Mouse (Mus musculus): ENCODE measurements around the gene 2210016L21Rik. TPM values are rescaled to one million over a fixed set of nuclear protein-coding genes. Genes with fewer than 3 reads are reported as not detected.
"Not testable (repeated sequence)": the region's sequence is repeated elsewhere in the genome, so short reads cannot be mapped to it uniquely, and the experiment has no call there.

The 2210016L21Rik gene
- polyA plus RNA-seq, 1 experiment from 2014 or later = 50.7 TPM

- 78% methylated on average over 1 of the region's 1 CpGs for WGBS
- no peaks in the 10 kb centered on the region for H3K27me3 ChIP-seq (ENCODE audit: control insufficient read depth, insufficient read depth, low read length)
- H3K4me1 ChIP-seq (ENCODE audit: control insufficient read depth, insufficient read depth, low read length) = no peaks in the 10 kb centered on the region
- no peak for ATAC-seq (replicated peaks; ENCODE audit: insufficient number of reproducible peaks, low FRiP score, low TSS enrichment, low read depth)
- no peak overlapping the region for H3K4me3 ChIP-seq (ENCODE audit: low read depth, low read length)
- H3K9ac ChIP-seq (replicated peaks; ENCODE audit: low read length) = no peak overlapping the region
- no peaks in the 10 kb centered on the region for H3K36me3 ChIP-seq (replicated peaks; ENCODE audit: control insufficient read depth, insufficient read depth, low read depth, low read length)
- H3K9me3 ChIP-seq (replicated peaks; ENCODE audit: control insufficient read depth, low read length) = no peaks in the 10 kb centered on the region
- no peak for DNase-seq (ENCODE audit: low spot score)
- H3K27ac ChIP-seq (replicated peaks; ENCODE audit: low read depth, low read length) = no peak overlapping the region
- H3K4me2 ChIP-seq (ENCODE audit: low read depth, low read length) = no peak overlapping the region
Measured at GRCm38 (mm10) chr5:114926153-114926684, 15.7 kb upstream of the 2210016L21Rik start.

- H3K4me1 ChIP-seq (ENCODE audit: control insufficient read depth, insufficient read depth, low read length) = no peaks in the 10 kb centered on the region
- DNase-seq (ENCODE audit: low spot score) (no peak), ATAC-seq (replicated peaks; ENCODE audit: insufficient number of reproducible peaks, low FRiP score, low TSS enrichment, low read depth) (no peak)
- H3K27ac ChIP-seq (replicated peaks; ENCODE audit: low read depth, low read length) = no peak overlapping the region
- H3K36me3 ChIP-seq (replicated peaks; ENCODE audit: control insufficient read depth, insufficient read depth, low read depth, low read length) = no peaks in the 10 kb centered on the region
- H3K9me3 ChIP-seq (replicated peaks; ENCODE audit: control insufficient read depth, low read length) = no peaks in the 10 kb centered on the region
- no peak overlapping the region for H3K4me2 ChIP-seq (ENCODE audit: low read depth, low read length)
- no peaks in the 10 kb centered on the region for H3K27me3 ChIP-seq (ENCODE audit: control insufficient read depth, insufficient read depth, low read length)
- no peak overlapping the region for H3K9ac ChIP-seq (replicated peaks; ENCODE audit: low read length)
- WGBS = 82% methylated on average over 9 of the region's 9 CpGs
- no peak overlapping the region for H3K4me3 ChIP-seq (ENCODE audit: low read depth, low read length)
Measured at GRCm38 (mm10) chr5:114926753-114927152, 15.2 kb upstream of the 2210016L21Rik start.

GRCm38 (mm10) chr5:114931626-114932025 lies 10.3 kb upstream of the 2210016L21Rik start:
- Histone ChIP-seq H3K27ac (replicated peaks; ENCODE audit: low read depth, low read length) (no peak overlapping the region), H3K9me3 (replicated peaks; ENCODE audit: control insufficient read depth, low read length) (no peaks in the 10 kb centered on the region), H3K4me1 (ENCODE audit: control insufficient read depth, insufficient read depth, low read length) (no peaks in the 10 kb centered on the region), H3K4me3 (ENCODE audit: low read depth, low read length) (no peak overlapping the region), H3K27me3 (ENCODE audit: control insufficient read depth, insufficient read depth, low read length) (no peaks in the 10 kb centered on the region), H3K9ac (replicated peaks; ENCODE audit: low read length) (no peak overlapping the region), H3K36me3 (replicated peaks; ENCODE audit: control insufficient read depth, insufficient read depth, low read depth, low read length) (no peaks in the 10 kb centered on the region), H3K4me2 (ENCODE audit: low read depth, low read length) (no peak overlapping the region)
- ATAC-seq (replicated peaks; ENCODE audit: insufficient number of reproducible peaks, low FRiP score, low TSS enrichment, low read depth) (no peak), DNase-seq (ENCODE audit: low spot score) (no peak)
- 57% methylated on average over 5 of the region's 5 CpGs for WGBS

- Histone ChIP-seq H3K9ac (replicated peaks; ENCODE audit: low read length) (no peak overlapping the region), H3K9me3 (replicated peaks; ENCODE audit: control insufficient read depth, low read length) (no peaks in the 10 kb centered on the region), H3K4me1 (ENCODE audit: control insufficient read depth, insufficient read depth, low read length) (no peaks in the 10 kb centered on the region), H3K36me3 (replicated peaks; ENCODE audit: control insufficient read depth, insufficient read depth, low read depth, low read length) (no peaks in the 10 kb centered on the region), H3K4me3 (ENCODE audit: low read depth, low read length) (no peak overlapping the region), H3K27me3 (ENCODE audit: control insufficient read depth, insufficient read depth, low read length) (no peaks in the 10 kb centered on the region), H3K4me2 (ENCODE audit: low read depth, low read length) (no peak overlapping the region), H3K27ac (replicated peaks; ENCODE audit: low read depth, low read length) (no peak overlapping the region)
- DNase-seq (ENCODE audit: low spot score) (no peak), ATAC-seq (replicated peaks; ENCODE audit: insufficient number of reproducible peaks, low FRiP score, low TSS enrichment, low read depth) (no peak)
- WGBS = 85% methylated on average over 8 of the region's 8 CpGs
Measured at GRCm38 (mm10) chr5:114933206-114933605, 8.8 kb upstream of the 2210016L21Rik start.

GRCm38 (mm10) chr5:114935838-114936237 lies 6.1 kb upstream of the 2210016L21Rik start:
- WGBS = 30% methylated on average over 3 of the region's 3 CpGs
- H3K4me1 ChIP-seq (ENCODE audit: control insufficient read depth, insufficient read depth, low read length) = no peaks in the 10 kb centered on the region
- no peak overlapping the region for H3K4me3 ChIP-seq (ENCODE audit: low read depth, low read length)
- no peaks in the 10 kb centered on the region for H3K27me3 ChIP-seq (ENCODE audit: control insufficient read depth, insufficient read depth, low read length)
- no peak overlapping the region for H3K27ac ChIP-seq (replicated peaks; ENCODE audit: low read depth, low read length)
- no peaks in the 10 kb centered on the region for H3K9me3 ChIP-seq (replicated peaks; ENCODE audit: control insufficient read depth, low read length)
- no peak for ATAC-seq (replicated peaks; ENCODE audit: insufficient number of reproducible peaks, low FRiP score, low TSS enrichment, low read depth)
- H3K4me2 ChIP-seq (ENCODE audit: low read depth, low read length) = no peak overlapping the region
- no peak overlapping the region for H3K9ac ChIP-seq (replicated peaks; ENCODE audit: low read length)
- no peak for DNase-seq (ENCODE audit: low spot score)
- no peaks in the 10 kb centered on the region for H3K36me3 ChIP-seq (replicated peaks; ENCODE audit: control insufficient read depth, insufficient read depth, low read depth, low read length)

- not testable (repeated sequence) for H3K36me3 ChIP-seq (replicated peaks; ENCODE audit: control insufficient read depth, insufficient read depth, low read depth, low read length); H3K4me2 ChIP-seq (ENCODE audit: low read depth, low read length); DNase-seq (ENCODE audit: low spot score)
Measured at GRCm38 (mm10) chr5:114941138-114941537, 820 bp upstream of the 2210016L21Rik start.

GRCm38 (mm10) chr5:114942766-114943130 lies 790 bp downstream of the 2210016L21Rik start:
- Histone ChIP-seq H3K9me3 (replicated peaks; ENCODE audit: control insufficient read depth, low read length) (no peaks in the 10 kb centered on the region), H3K4me1 (ENCODE audit: control insufficient read depth, insufficient read depth, low read length) (no peaks in the 10 kb centered on the region; the same call in 1 of the 2 replicates), H3K27me3 (ENCODE audit: control insufficient read depth, insufficient read depth, low read length) (no peaks in the 10 kb centered on the region), H3K27ac (replicated peaks; ENCODE audit: low read depth, low read length) (no peak overlapping the region), H3K36me3 (replicated peaks; ENCODE audit: control insufficient read depth, insufficient read depth, low read depth, low read length) (no peaks in the 10 kb centered on the region; the same call in 1 of the 2 replicates), H3K4me3 (ENCODE audit: low read depth, low read length) (peak overlapping the region; percentile 89), H3K9ac (replicated peaks; ENCODE audit: low read length) (peak overlapping the region; percentile 90), H3K4me2 (ENCODE audit: low read depth, low read length) (peak overlapping the region; percentile 76)
- WGBS = 44% methylated on average over 4 of the region's 4 CpGs
- DNase-seq (ENCODE audit: low spot score) = no peak
- no peak for ATAC-seq (replicated peaks; ENCODE audit: insufficient number of reproducible peaks, low FRiP score, low TSS enrichment, low read depth)

More at GRCm38 (mm10) chr5:114941138-114941537, 820 bp upstream of the 2210016L21Rik start:
- H3K27me3 ChIP-seq (ENCODE audit: control insufficient read depth, insufficient read depth, low read length); H3K27ac ChIP-seq (replicated peaks; ENCODE audit: low read depth, low read length); ATAC-seq (replicated peaks; ENCODE audit: insufficient number of reproducible peaks, low FRiP score, low TSS enrichment, low read depth); H3K4me1 ChIP-seq (ENCODE audit: control insufficient read depth, insufficient read depth, low read length); H3K9ac ChIP-seq (replicated peaks; ENCODE audit: low read length); H3K4me3 ChIP-seq (ENCODE audit: low read depth, low read length); H3K9me3 ChIP-seq (replicated peaks; ENCODE audit: control insufficient read depth, low read length): not testable (repeated sequence)
- 55% methylated on average over 3 of the region's 3 CpGs for WGBS

GRCm38 (mm10) chr5:114945072-114945471 lies 3.1 kb downstream of the 2210016L21Rik start:
- peaks cover 8% of the 10 kb centered on the region for H3K36me3 ChIP-seq (replicated peaks; ENCODE audit: control insufficient read depth, insufficient read depth, low read depth, low read length)
- 96% methylated on average over 10 of the region's 10 CpGs for WGBS
- no peaks in the 10 kb centered on the region for H3K27me3 ChIP-seq (ENCODE audit: control insufficient read depth, insufficient read depth, low read length)
- no peaks in the 10 kb centered on the region; the same call in 1 of the 2 replicates for H3K4me1 ChIP-seq (ENCODE audit: control insufficient read depth, insufficient read depth, low read length)
- no peak overlapping the region for H3K4me3 ChIP-seq (ENCODE audit: low read depth, low read length)
- H3K9ac ChIP-seq (replicated peaks; ENCODE audit: low read length) = no peak overlapping the region
- no peak for ATAC-seq (replicated peaks; ENCODE audit: insufficient number of reproducible peaks, low FRiP score, low TSS enrichment, low read depth)
- no peak for DNase-seq (ENCODE audit: low spot score)
- no peaks in the 10 kb centered on the region for H3K9me3 ChIP-seq (replicated peaks; ENCODE audit: control insufficient read depth, low read length)
- no peak overlapping the region for H3K27ac ChIP-seq (replicated peaks; ENCODE audit: low read depth, low read length)
- H3K4me2 ChIP-seq (ENCODE audit: low read depth, low read length) = no peak overlapping the region
